Mouse (Mus musculus) CH12.LX (cell line): ENCODE data around the gene Dhx9.

Experiments used
- CTCF ChIP-seq, 2 experiments: IDR thresholded peaks in 1 of 2; conservative IDR thresholded peaks in 1 of 2; 2 replicates each; pipeline ENCODE4 v1.5.1; 2011 to 2012; ENCODE audit warnings: low read depth in 2 of 2, low read length in 2 of 2, improper control_type of control experiment in 1 of 2, inconsistent platforms in 1 of 2, mild to moderate bottlenecking in 1 of 2, moderate library complexity in 1 of 2
- EP300 ChIP-seq: IDR thresholded peaks from 2 replicates; pipeline ENCODE4 v1.6.1; 2011; ENCODE audit warnings: low read length, improper control_type of control experiment
- MYC ChIP-seq: IDR thresholded peaks from 2 replicates; pipeline ENCODE4 v1.6.1; 2011; ENCODE audit warnings: low read depth, mild to moderate bottlenecking, improper control_type of control experiment, low read length
- PAX5 ChIP-seq: IDR thresholded peaks from 2 replicates; pipeline ENCODE4 v1.6.1; 2012; ENCODE audit warnings: low read length, inconsistent platforms, mixed read lengths
- ZKSCAN1 ChIP-seq: IDR thresholded peaks from 2 replicates; pipeline ENCODE4 v1.6.1; 2012; ENCODE audit warnings: low read depth, inconsistent platforms, low read length, improper control_type of control experiment, borderline replicate concordance
- ZMIZ1 ChIP-seq: IDR thresholded peaks from 2 replicates; pipeline ENCODE4 v1.6.1; 2012; ENCODE audit warnings: low read depth, mild to moderate bottlenecking, inconsistent platforms, low read length, improper control_type of control experiment

GRCm38 (mm10) chr1:153496030-153496429 lies 8.6 kb upstream of the Dhx9 start:
- TF ChIP-seq MYC (no peak), PAX5 (no peak), CTCF (conservative IDR thresholded peaks at IDR 0.05 in 1 of 2, IDR thresholded peaks at IDR 0.05 in 1 of 2; ENCODE audit: low read depth in 2 of 2, low read length in 2 of 2) (no peak), EP300 (no peak), ZKSCAN1 (no peak), ZMIZ1 (no peak)
